Mouse (Mus musculus) adrenal gland, adult 8-10 months (tissue): ENCODE results near the gene Ndufs1. TPM values are rescaled to one million over a fixed set of nuclear protein-coding genes. Genes with fewer than 3 reads are reported as not detected.
"Not testable (repeated sequence)": the region's sequence is repeated elsewhere in the genome, so short reads cannot be mapped to it uniquely, and the experiment has no call there.

Source experiments
- DNase-seq: peaks from one replicate; pipeline ENCODE4 v3.0.0; 2022
- total RNA-seq, 4 experiments: library from RNA; stranded (reverse); gene quantifications; 2 replicates each; pipeline ENCODE4 v1.2.4; 2022

Ndufs1 gene
- 100 to 1,000 TPM; 185 to 263 (median 226) TPM for total RNA-seq

DNA sequence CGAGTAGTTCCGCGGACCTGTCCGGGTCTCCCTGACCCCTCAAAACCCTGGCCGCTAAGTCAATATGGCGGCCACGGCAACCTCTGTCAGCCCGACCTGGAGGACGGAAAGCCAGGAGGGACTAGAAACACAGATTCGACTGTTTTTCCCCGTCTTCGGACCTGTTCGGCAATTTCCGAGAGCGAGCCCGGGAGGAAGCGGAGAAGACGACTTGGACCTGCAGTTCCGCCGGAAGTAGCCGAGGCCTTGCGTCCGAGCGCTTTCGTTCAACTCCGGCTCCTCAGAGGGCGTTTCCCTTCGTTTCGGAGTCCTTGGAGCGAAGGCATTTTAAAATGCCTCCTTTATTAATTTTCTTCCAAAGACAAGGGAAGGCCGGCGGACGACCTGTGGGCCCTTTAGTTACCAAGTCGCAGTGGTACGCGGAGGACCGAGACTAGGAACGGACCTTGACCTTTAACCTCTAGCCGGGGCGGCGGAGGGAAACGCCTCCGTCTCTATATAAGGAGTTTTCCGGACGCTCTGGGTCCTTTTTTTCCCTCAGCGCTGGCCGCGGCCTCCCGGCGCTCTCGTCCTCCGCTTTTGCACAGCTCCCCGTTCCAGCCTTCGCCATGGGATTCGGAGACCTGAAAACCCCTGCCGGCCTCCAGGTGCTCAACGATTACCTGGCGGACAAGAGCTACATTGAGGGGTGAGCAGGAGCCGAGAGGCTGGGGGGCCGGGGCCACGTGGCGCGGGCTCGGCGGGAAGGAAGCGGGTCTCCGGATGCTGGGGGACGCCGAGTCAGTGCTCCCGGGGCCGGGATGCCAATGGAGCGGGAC lies at the start of gene Ndufs1, which contains the start of gene Eef1b2:
Ndufs1 (minus strand) TSS at position 230 of the 818 bp plus-strand sequence.
Eef1b2 (plus strand) TSS at position 222 of the 818 bp plus-strand sequence.
- peak; percentile 97 for DNase-seq

GRCm38 (mm10) chr1:63225890-63226289 lies 49.3 kb upstream of the Ndufs1 start:
- no peak for DNase-seq

- DNase-seq = no peak
Measured at GRCm38 (mm10) chr1:63225009-63225408, 48.4 kb upstream of the Ndufs1 start.

GRCm38 (mm10) chr1:63219277-63219676 lies 42.6 kb upstream of the Ndufs1 start:
- no peak for DNase-seq

DNA sequence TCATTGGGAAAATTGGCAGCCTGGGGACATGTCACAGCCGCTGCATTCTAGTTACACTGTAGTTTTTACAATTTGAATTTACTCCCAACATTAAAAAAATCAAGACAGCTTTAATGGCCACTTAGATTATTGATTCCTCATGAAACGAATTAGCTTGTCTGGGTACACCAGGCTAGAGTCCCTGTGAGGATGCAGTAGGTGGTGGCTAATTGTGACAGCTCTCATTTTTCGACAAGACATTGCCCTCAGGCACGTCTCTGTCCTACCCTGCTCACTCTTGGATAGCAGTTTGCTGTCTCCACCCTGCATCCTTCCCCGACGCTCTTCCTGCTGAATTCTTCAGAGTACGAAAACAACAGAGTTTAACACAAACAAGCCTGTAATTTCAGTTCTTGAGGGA lies 38.0 kb upstream of the Ndufs1 start:
- DNase-seq = no peak

GRCm38 (mm10) chr1:63214271-63214558 lies 37.6 kb upstream of the Ndufs1 start, which contains the start of gene Gpr1:
TSS of gene Gpr1 (minus strand) at chr1:63214543.
- no peak for DNase-seq

DNA sequence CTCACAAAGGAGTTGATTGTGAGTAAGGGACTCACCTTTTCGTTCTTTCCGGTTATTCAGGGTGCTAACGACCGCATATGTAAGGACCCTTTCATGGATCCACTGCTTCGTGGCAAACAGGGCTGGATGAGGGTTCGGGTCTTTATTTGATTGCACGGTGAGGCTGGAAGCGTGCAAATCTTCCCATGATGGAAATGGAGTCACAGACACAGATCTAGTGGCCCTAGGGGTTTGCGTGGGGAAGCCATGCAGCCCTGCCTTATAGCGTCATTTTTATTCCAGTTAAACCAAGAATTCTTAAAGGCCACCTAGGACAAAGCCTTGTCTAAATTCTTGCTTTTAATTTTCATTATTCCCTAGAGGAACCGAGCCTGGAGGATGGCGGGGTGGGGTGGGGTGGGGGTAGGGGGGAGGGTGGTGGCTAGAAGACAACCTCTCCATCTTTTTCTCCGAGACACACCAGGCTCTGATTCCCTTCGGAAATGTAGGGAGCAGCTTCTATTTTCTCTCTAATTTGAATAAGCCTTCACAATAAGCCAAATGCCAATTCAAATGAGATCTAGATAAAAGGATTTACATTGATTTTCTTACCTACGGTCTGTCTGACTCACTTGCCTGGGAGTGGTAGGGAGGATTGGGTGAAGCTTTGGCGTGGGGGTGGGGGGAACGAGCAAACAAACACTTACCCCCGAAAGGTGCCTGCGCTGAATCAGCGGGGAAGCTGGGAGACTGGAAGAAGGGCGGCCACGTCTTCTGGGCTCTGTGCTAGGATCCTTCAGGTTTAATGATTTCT lies 37.0 kb upstream of the Ndufs1 start:
- no peak for DNase-seq

GRCm38 (mm10) chr1:63209861-63210529 lies 33.4 kb upstream of the Ndufs1 start:
- DNase-seq = no peak

DNA sequence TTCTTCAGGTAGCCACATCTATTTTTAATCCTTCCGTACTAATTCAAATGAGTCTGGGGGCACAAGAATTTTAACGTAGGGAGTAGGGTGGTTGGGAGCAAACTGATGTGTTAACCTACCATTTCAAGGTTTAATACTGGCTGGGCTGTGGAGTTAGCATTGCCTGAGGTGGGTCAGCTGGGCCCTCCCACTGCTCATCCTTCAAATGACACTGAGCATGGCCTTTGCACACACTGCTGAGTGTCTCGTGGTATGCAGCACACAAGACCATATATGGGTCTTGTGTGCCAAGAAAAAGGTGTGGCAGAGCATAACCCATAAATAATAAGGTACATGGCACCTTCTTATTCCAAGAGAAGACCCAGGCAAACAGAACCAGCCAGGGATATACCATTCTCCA lies 31.0 kb upstream of the Ndufs1 start:
- no peak for DNase-seq

GRCm38 (mm10) chr1:63204660-63205394 lies 28.2 kb upstream of the Ndufs1 start:
- DNase-seq = no peak

DNA sequence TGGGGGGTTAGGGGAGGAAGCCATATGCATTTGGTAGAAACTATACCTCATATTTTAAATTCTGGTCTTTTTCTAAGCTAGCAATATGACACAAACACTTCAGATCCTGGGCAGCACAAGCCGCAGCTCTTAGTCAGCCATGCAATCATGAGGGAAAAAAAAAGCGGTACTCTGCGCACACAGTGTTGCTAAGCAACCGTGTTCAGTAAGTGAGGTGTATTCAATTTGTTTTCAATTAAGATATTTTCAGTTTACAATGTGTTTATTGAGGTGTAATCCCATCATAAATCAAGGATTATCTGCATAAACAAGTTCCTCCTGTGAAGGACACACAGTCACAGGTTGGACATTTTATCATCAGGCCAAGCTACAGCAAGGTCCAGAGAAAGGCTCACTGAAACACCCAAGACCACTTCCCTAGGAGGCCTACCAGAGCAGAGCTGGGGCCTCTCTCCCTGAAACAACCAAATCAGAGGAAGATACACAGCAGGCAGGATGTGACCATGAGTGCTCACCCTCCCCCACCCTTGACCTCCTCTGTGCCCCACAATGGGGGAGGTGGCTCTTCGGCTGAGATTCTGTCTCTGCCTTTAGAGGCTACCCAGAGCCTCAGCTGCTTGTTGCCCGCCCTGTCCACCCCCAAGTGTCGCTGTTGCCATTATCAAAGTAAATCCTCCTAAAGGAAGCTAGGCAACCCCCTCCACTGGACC lies 27.5 kb upstream of the Ndufs1 start:
- DNase-seq = no peak

DNA sequence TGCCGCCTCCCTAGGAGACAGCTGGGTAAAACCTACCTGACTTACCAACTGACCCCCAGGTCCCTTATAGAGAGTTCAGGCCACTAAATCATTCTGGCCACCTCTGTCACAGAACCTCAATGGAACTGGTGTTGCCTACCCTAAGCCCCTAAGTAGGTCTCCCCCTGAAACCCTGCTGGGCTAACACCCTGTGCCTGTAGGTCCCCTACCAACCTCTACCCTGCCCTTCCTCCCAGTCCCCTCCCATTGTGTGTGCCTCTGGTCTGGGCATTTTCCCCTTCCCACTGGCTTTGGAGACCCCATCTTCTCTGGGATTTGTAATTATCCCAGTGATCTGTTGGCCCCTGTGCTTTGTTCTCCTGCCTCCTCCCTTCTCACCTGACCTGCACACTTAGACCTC lies 26.8 kb upstream of the Ndufs1 start:
- no peak for DNase-seq

DNA sequence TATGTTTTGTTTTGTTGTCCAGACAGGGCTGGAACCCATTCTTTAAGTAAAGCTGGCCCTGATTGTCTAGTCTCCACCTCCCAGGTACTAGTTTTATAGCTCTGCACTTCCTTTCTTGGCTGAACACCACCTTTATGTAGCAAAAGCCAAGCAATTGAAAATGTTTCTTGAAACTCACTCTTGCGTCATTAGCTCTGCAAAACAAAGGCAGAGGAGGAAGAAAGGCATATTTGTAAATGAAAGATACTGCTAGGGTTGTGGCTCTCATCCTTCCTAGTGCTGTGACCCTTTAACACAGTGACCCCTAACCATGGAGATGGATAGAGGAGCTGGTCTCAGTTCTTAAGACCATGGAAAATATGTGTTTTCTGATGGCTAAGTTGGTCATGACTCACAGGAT lies 25.0 kb upstream of the Ndufs1 start:
- no peak for DNase-seq

GRCm38 (mm10) chr1:63200322-63200721 lies 23.7 kb upstream of the Ndufs1 start:
- no peak for DNase-seq

DNA sequence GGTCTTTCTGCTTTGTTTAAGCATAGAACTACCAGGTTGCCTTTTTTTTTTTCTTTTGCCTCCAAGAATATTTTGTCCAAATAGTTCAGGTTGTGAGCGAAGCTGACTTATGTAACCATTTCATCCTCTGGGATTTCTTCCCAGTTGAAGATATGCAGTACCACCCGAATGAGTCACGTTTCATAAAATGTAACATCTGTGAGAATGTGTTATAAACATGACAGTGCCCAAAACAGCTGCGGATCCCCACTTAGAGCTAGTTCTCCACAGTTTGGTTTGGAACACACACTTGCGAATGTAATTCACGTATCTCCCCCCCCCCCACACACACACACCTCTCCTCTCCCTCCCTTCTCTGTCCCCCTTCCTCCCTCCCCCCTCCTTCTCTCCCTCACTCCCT lies 22.8 kb upstream of the Ndufs1 start:
- no peak for DNase-seq

DNA sequence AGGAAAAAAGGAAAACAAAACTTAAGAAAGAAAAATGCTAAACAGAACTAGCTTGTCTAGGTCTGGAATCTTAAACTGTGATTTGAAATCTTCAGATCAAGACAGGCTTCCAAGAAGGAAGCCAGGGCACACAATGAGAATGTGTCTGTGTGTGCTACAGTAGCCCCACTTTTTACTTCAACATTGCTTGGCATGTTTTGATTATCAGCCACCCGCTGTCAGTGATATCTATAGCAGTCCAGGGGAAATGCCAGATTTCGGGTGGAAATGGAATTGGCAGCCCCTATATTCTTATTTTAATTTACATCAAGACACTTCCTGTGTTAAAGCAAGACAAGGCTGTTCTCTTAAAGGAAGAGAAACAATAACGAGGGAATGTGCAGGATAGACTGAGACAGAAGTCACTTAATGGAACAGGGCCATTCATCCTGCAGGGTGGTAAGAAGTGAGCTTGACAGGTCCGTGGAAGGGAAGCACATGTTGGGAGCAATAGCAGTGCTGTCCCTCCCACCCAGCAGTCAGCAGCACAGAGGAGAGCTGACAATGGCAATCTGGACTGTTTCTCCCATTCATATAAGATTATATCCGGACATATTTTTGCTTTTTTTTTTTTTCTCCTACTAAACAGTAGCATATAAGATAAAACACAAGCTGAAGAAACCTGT lies 19.3 kb upstream of the Ndufs1 start:
- DNase-seq = no peak

DNA sequence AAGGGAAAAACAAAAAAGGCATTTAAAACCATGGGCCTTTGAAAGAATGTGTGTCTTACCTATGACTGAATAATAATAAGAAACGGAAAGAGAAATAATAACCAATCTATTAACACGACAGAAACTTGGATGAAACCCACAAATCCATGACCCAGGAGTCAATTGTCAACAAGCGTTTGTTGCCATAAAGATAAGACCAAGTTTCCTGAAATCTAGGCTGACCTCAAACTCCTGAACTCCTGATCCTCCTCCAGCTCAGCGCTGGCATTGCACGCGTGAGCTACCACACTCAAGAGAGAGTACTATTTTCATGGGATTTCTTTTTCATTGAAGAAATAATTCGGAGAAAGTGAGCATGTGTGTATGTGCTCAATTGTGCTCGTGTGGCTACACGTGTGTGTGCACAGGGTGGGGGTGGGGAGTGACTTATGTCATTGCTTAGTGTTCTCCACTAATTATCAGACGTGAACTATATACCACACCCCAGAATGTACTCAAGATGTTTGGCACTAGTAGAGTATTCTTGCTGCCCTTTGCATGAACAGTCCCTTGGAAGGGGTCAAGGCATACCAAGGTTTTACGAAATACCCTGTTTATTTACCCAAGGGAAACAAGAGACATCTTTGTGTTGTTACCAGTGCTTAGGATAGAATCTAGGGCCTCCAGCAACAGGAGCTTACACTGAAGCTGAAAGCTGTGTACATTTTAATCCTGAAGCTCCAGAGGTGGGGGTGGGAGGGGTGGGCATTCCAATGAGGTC lies 15.9 kb upstream of the Ndufs1 start:
- no peak for DNase-seq

- DNase-seq = no peak
Measured at GRCm38 (mm10) chr1:63190851-63191250, 14.2 kb upstream of the Ndufs1 start.

GRCm38 (mm10) chr1:63188536-63188935 lies 11.9 kb upstream of the Ndufs1 start:
- no peak for DNase-seq

GRCm38 (mm10) chr1:63185430-63185829 lies 8.8 kb upstream of the Ndufs1 start:
- DNase-seq = not testable (repeated sequence)
